Mouse (Mus musculus) embryonic stem cell, embryonic (primary cell): Measurements from ENCODE around the gene Fbxw8.

Source experiments
- CTCF ChIA-PET, 4 experiments: fragments of 300-600 bp in 2 of 4; fragments of 350-600 bp in 2 of 4; sonication (Branson Sonifier 250); formaldehyde crosslinking; loops; one replicate each; lab custom pipeline; 2022; ENCODE audit warnings: inconsistent platforms in 2 of 4; lab: Charles Lee
- POLR2A ChIA-PET, 4 experiments: fragments of 300-600 bp in 2 of 4; fragments of 350-600 bp in 2 of 4; sonication (Branson Sonifier 250); formaldehyde crosslinking; loops; one replicate each; lab custom pipeline; 2022; ENCODE audit warnings: antibody characterized with exemption in 4 of 4, inconsistent platforms in 1 of 4; lab: Charles Lee

The Fbxw8 gene

DNA sequence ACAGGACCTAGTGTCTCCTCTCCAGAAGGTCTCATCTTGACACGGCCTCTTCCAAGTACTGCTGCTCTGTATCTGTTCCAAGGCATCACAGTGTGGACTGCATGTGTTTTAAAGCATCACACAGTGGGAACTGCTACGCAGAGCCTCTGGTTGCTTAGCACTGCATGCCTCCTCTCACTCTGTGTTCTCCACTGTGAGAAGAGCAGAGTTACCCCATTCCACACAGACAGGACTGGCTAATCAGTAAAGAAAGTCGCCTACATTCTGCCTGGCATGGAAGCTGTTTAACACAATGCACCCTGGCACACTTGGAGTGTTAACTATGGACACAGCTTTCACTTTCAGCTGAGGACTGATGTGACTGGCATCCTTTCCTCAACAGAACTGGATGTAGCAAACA, 58.9 kb downstream of the Fbxw8 start:
- CTCF ChIA-PET: interaction anchor here in 1 of 4 experiments (1.5 kb wide), 1 partner anchor 9 kb away, joined by 3 read pairs; no protein-coding TSS in a partner anchor
- POLR2A ChIA-PET: no interaction called here

DNA sequence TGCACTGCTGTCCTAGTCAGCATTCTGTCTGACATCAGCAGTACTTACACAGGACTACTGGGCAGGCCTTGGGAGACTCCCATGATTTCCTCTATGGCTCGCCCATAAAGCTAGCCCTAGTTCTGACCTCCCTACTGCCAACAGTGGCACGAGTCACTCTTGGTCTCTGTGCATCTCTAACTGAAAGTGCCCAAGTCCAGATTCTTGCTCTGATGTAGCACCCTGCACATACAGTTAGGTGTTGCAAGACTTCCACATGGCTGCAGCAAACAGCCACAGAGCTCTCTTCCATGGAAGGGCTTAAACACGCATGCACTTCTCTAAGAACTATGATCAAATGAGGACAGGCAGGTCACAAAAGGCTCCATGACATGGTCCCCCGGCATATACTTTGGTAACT, 59.4 kb downstream of the Fbxw8 start:
- POLR2A ChIA-PET: no interaction called here
- CTCF ChIA-PET: interaction anchor here in 1 of 4 experiments (1.5 kb wide), 1 partner anchor 9 kb away, joined by 3 read pairs; no protein-coding TSS in a partner anchor

DNA sequence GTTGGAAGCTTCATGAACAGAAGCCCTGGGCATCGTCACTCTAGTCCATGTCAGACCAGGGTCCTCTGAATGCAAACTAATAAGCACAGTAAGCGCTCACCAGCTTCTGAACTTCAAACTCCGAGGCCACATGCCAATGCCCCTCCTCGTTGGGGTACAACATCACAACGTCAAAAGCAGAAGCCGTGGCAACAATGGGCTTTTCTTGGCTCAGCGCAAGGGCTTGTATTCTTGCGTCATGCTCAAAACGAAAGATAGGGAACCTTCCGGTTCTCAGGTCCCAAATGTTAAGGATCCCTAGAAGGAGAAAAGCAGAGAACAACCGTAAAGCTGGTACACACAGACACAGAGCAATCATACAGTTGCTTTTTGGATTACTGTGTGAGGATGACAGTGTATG, 59.8 kb downstream of the Fbxw8 start:
- ChIA-PET CTCF (interaction anchor here in 1 of 4 experiments (1.5 kb wide), 1 partner anchor 9 kb away, joined by 3 read pairs; no protein-coding TSS in a partner anchor), POLR2A (interaction anchor here in 3 of 4 experiments (0.5 to 1.7 kb wide), 4 partner anchors 12 to 543 kb away, joined by 3 to 5 read pairs (median 4); no protein-coding TSS in a partner anchor)

DNA sequence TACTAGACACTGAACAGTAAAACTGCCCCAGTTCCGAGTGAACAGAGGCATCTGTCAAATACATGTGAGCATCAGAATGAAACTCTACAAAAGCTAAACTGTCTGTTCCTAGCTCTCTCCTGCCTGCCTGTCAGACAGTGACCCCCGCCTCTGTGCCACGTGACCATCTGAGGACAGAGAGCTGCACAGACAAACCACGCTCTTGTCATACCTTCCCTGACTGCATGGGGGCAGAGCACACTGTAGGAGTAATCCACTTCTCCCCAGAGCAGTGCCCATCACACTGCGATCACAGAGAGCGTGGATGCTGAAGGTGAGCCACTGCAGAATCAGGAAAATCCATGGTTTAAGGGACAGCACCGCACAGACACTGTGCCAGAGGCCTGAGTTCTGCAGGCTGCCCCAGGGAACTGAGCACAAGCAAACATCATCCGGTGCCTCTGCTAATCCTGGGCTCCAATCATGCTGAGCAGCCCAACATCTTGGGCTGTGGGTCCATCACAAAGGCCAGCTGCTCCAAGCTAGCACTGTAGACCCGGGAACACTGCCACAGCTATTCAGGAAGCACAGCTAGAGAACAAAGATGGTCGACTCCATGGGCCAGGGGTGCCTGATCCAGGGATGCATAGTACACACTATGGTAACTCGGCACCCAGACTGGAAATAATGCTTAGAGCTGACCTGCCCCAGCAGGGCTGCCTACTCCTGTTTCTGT, 61.8 kb downstream of the Fbxw8 start:
- CTCF ChIA-PET: interaction anchor here (0.5 to 2.5 kb wide), 16 partner anchors 12 to 775 kb away, joined by 3 to 12 read pairs (median 3); no protein-coding TSS in a partner anchor
- POLR2A ChIA-PET: interaction anchor here in 1 of 4 experiments (1.7 kb wide), 1 partner anchor 15 kb away, joined by 4 read pairs; no protein-coding TSS in a partner anchor

DNA sequence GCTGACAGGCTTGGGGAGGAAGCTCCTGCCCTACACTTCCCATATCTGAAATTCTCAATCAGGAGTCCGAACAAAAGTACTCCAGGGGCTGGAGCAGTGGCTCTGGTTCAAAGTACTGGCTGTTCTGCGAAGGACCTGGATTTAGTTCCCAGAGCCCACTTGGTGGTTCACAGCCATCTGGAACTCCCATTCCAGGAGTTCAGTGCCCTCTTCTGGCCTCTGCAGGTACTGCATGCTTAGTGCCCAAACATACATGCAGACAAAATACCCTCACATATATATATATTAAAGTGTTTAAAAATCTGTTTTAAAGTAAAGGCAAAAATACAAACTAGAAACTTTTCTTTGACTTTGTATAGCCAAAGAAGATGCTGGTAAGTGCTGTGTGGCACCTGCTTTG, 64.4 kb downstream of the Fbxw8 start:
- POLR2A ChIA-PET: interaction anchor here in 1 of 4 experiments (0.5 kb wide), 1 partner anchor 211 kb away, joined by 3 read pairs; no protein-coding TSS in a partner anchor
- CTCF ChIA-PET: interaction anchor here (0.6 to 2.6 kb wide), 8 partner anchors 8 to 274 kb away, joined by 3 to 13 read pairs (median 3); no protein-coding TSS in a partner anchor

DNA sequence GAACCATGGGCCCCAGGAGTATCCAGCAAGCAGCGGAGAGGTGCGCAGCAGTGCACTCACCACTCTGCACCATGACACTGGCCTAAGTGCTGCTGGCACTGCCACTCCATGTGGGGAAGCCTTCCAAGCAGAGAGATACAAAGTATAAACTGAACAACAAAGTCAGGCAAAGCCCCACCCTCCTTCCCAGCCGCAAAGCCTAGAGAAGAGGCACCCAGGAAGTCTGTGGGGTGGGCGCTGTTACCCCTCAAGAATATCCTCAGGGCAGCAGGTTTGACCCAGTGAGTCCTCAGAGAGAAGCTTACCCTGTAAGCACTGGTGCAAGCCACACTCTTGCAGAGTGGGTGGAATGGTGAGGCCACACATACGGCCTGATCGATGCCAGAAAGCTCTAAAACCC, 65.2 kb downstream of the Fbxw8 start:
- ChIA-PET POLR2A (no interaction called here), CTCF (interaction anchor here (0.6 to 2.6 kb wide), 9 partner anchors 9 to 159 kb away, joined by 3 to 13 read pairs (median 3); no protein-coding TSS in a partner anchor)

DNA sequence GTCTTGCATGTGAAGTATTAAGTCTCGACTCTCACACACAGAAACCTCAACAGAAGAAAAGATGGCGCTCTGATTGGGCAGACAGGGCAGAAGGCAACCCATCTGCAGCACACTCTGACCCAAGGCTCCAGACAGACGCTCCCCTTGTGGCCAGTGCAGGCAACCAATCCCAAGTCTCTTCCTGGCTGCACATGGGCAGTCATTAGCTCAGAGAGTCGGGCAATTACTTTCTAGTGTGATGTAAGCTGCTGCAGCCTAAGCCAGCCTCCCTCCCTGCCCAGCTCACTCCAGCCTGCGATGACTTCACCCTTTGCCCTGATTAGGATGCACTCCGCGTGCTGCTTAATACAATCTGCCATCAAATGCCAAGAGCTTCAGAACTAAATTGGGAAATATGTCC, 66.2 kb downstream of the Fbxw8 start:
- POLR2A ChIA-PET: interaction anchor here in 2 of 4 experiments (0.7 to 1.0 kb wide), 3 partner anchors 26 to 144 kb away, joined by 3 read pairs; no protein-coding TSS in a partner anchor
- CTCF ChIA-PET: interaction anchor here (0.6 to 2.6 kb wide), 18 partner anchors 9 to 584 kb away, joined by 3 to 13 read pairs (median 4); no protein-coding TSS in a partner anchor

DNA sequence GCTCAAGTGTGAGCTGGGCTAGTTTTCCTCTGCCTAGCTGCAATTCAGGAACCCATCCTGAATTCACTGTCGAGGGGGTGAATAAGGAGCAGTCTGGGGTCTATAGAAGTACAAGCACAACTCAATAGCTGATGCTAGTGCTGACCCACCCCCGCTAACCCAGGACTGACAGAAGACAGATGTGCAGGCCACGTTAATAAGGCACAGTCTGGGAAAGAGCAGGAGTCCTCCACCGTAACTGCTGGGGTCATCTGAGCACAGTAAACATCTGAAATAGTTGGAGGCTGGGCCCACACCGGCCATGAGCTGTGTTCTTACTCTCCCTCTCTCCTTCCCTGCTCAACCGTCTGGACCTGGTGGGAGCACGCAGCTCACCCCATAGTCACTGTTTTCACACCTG, 68.3 kb downstream of the Fbxw8 start:
- ChIA-PET POLR2A (interaction anchor here in 2 of 4 experiments (1.0 to 1.6 kb wide), 5 partner anchors 10 to 86 kb away, joined by 3 to 4 read pairs (median 3); no protein-coding TSS in a partner anchor), CTCF (interaction anchor here in 3 of 4 experiments (0.5 to 2.2 kb wide), 13 partner anchors 9 to 1834 kb away, joined by 3 to 17 read pairs (median 3); no protein-coding TSS in a partner anchor)

DNA sequence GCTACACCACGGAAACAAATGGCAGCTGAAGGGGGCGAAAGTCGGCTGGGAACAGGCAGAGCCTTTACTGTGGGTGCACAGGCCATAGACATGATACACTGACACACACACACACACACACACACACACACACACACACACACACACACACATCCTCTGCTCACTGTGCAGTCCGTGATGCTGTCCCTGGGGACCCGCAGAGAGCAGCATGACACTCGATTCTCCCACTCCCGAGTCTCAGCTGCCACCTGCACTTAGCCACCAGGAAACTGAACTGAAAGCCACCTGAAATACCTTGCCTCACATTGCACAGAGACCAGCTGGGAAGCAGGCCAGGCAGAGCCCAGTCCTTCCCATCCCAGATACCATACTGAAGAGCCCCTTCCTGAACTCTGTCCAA, 70.0 kb downstream of the Fbxw8 start:
- ChIA-PET POLR2A (interaction anchor here in 2 of 4 experiments (1.1 to 1.4 kb wide), 2 partner anchors 15 to 18 kb away, joined by 3 read pairs; no protein-coding TSS in a partner anchor), CTCF (interaction anchor here (0.5 to 3.7 kb wide), 10 partner anchors 15 to 223 kb away, joined by 3 to 17 read pairs (median 6); no protein-coding TSS in a partner anchor)

DNA sequence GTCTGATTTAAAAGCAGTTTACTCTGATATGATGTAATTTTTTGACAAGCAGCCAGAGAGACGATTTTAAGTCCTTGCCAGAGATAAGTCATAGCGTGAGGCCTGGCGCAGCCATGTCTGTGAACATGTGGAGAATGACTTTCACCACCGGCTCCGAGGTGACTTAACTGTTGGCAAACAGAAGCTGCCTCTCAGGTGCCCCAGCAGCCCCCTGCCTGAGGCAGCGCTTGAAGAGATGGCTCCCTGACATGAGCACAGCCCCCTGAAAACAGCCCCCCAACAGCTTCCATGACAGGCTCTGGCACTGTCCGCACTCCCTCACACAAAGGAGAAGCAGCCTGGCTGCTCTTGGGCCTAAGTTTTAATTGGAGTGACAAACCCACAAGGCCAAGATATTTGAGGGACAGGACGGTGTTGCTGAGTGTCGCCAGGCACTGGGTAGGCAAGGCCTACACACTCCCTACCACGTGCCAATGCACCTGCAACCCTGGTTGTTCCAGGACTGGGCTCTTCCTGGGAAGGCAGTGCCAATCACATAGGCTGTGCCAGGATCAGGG, 71.0 kb downstream of the Fbxw8 start:
- ChIA-PET CTCF (interaction anchor here (0.5 to 3.7 kb wide), 6 partner anchors 15 to 235 kb away, joined by 3 to 14 read pairs (median 6); no protein-coding TSS in a partner anchor), POLR2A (interaction anchor here in 1 of 4 experiments (0.7 to 1.4 kb wide), 3 partner anchors 11 to 325 kb away, joined by 3 to 5 read pairs (median 3); no protein-coding TSS in a partner anchor)

DNA sequence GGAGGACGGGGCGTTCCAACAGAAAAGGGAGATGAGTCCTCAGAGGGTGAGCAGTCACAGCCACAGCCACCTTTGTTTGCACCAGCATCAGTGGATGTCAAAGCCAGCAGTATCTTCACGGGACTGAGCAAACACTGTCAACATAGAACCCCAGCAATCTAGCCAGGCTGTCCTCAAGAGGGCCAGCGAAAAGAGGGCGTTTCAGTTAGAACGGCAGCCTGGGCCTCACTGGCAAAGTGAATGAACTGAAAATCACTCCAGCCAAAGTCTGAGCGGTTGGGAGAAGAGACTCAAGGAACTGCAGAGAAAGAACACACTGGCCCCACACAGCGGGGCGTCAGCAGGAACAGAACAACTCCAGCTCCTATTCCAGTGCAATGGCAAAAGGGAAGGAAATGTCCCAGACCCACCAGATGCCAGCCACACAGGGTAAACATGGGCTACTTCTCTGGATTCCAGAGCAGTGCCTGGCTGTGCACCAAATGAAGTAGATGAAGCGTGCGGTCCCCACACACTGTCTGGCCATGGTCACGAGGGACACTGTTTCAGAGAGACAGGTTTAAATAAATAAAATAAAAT, 72.1 kb downstream of the Fbxw8 start:
- POLR2A ChIA-PET: interaction anchor here in 1 of 4 experiments (0.6 to 1.4 kb wide), 2 partner anchors 12 to 258 kb away, joined by 3 to 4 read pairs; no protein-coding TSS in a partner anchor
- CTCF ChIA-PET: interaction anchor here in 3 of 4 experiments (1.3 to 4.6 kb wide), 5 partner anchors 13 to 16 kb away, joined by 4 to 23 read pairs (median 13); no protein-coding TSS in a partner anchor

DNA sequence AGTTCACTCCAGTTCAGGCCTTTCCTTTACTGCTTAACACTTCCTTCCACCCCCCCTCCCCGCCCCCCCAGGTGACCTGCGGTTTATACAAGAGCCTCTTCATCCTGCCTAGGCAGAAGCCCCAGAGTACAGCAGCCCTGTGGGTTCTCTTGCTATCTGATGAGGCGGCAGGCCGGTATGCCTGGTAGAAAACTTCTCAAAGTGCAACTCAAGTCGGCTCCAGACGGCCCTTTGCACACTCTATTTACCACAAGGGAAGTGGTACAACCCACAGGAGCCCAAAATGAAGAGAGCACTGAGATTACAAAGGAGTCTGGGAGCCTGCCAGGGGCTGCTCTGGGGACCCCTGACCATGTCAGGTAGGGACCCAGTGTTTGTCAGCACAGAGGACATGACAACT, 73.3 kb downstream of the Fbxw8 start:
- CTCF ChIA-PET: interaction anchor here in 3 of 4 experiments (0.8 to 4.6 kb wide), 6 partner anchors 12 to 15 kb away, joined by 3 to 23 read pairs (median 6); no protein-coding TSS in a partner anchor

DNA sequence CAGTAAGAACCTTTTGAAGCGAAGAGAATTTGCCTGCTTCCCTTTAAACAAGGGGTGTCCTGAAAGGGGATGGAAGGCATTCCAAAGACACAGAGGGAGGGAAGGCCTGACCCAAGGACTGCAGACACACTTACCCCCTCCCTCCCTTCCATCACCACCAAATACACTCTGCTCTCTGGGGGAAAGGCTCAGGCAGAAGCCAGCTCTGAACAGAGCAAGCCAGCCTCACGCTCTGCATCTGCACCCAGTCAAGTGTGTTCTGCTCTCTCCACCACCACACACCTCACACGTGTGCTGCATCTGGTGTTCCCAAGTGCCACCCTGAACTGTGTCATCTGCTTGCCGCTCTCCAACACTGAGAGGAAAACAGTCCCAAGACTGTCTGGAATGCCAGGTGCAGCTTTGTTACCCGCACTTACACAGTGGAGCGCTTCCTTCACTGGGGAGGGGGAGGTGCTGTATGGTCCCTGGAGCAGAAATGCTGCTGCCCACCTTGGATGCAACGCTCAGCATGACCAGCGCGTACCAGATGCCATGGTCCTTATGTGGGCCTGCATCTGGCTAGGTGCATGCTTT, 73.8 kb downstream of the Fbxw8 start:
- ChIA-PET POLR2A (interaction anchor here in 2 of 4 experiments (0.5 to 1.6 kb wide), 3 partner anchors 13 to 66 kb away, joined by 3 read pairs; no protein-coding TSS in a partner anchor), CTCF (interaction anchor here in 3 of 4 experiments (0.8 to 4.6 kb wide), 4 partner anchors 12 to 15 kb away, joined by 3 to 23 read pairs (median 4); no protein-coding TSS in a partner anchor)

More for the DNA sequence above, 73.3 kb downstream of the Fbxw8 start:
- POLR2A ChIA-PET: interaction anchor here in 1 of 4 experiments (0.5 kb wide), 1 partner anchor 30 kb away, joined by 3 read pairs; no protein-coding TSS in a partner anchor

DNA sequence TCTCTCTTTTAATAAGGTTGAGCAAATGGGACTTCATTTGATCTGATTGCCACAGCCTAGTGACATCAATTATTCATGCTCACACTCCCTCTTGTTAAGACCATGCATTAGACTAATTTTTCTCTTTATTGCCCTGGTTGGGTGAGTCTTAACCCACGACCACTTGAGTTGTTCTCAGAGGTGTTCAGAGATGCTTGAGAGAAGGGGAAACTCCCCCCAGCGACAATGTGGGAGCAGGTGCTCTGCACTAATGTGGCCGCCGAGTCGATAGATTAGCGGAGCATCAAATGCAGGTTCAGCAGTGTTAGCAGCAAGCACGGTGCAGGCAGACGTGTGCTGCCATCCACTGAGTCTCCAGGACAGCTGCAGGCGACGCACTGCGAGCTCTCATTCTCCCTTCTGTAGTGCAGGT, 75.4 kb downstream of the Fbxw8 start:
- CTCF ChIA-PET: interaction anchor here (1.2 to 4.6 kb wide), 5 partner anchors 10 to 13 kb away, joined by 3 to 23 read pairs (median 5); no protein-coding TSS in a partner anchor
- POLR2A ChIA-PET: interaction anchor here in 1 of 4 experiments (1.6 kb wide), 1 partner anchor 65 kb away, joined by 3 read pairs; no protein-coding TSS in a partner anchor

DNA sequence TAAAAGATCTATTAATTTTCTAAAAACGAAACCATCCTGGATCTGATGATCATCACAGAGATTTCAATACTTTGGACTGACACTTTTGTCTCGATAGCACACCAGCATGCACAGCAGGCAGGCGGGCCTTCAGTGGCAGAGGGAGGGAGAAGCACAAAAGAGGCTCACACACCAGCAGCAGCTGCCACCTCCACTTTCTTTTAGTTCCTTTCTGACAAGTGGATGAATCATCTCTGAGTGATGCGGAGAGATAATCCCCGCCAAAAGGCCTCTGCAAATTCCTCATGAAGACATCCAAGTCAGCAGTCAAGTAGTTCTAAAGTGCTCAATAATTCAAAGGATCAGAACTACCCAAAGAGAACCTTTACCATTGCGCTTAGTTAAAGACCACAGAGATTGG, 75.9 kb downstream of the Fbxw8 start:
- ChIA-PET CTCF (interaction anchor here (0.7 to 4.6 kb wide), 6 partner anchors 10 to 56 kb away, joined by 3 to 23 read pairs (median 6); no protein-coding TSS in a partner anchor), POLR2A (no interaction called here)

DNA sequence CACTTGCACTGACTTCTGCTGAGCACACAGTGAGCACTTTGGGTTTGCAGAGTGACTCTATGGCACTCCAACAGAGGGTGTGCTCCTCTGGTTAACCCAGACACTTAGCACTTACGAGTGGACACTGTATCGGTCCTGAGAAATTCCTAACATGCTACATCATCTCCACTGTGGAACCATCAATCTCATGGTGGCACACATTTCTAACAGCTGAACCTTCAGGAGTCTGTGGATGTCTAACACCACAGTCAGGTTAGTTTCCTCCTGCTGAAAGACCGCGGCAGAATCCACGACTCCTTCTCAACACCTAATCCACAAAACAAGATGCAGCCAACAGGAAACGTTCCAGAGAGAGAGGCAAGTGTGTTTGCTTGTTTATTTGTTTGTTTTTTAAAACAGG, 76.7 kb downstream of the Fbxw8 start:
- ChIA-PET POLR2A (interaction anchor here in 1 of 4 experiments (0.6 to 0.9 kb wide), 2 partner anchors 9 to 1750 kb away, joined by 3 read pairs; no protein-coding TSS in a partner anchor), CTCF (interaction anchor here (0.6 to 4.6 kb wide), 8 partner anchors 9 to 483 kb away, joined by 3 to 23 read pairs (median 6); no protein-coding TSS in a partner anchor)
